Mouse (Mus musculus) large intestine, adult 2 months (tissue): ENCODE results near the gene Tbpl1. TPM values are rescaled to one million over a fixed set of nuclear protein-coding genes. Genes with fewer than 3 reads are reported as not detected.

Experiments used
- polyA plus RNA-seq: library from polyadenylated mRNA; depleted of rRNA; stranded (reverse); fragments of >200 nt; gene quantifications from 2 replicates; pipeline ENCODE4 v1.2.3, GENCODE M21; 2012; rRNA removed

The Tbpl1 gene
- polyA plus RNA-seq, 1 experiment, result 26.2 TPM

Other genes with a start within 250 kb of the Tbpl1 start
- gene Slc2a12, start 86.9 kb downstream of the Tbpl1 start, polyA plus RNA-seq, result 0.46 and 0.51 TPM in 2 replicates
- gene Tcf21, start 88.2 kb upstream of the Tbpl1 start, polyA plus RNA-seq, result 51.1 and 60.3 TPM in 2 replicates